Mouse (Mus musculus) bone marrow, adult 2 months (tissue): ENCODE data around the gene Ggact. TPM values are rescaled to one million over a fixed set of nuclear protein-coding genes. Genes with fewer than 3 reads are reported as not detected.

Experiments used
- H3K27ac ChIP-seq: fragments of 200-500 bp; 2 replicates; pipeline ENCODE4 v1.5.1; 2012; ENCODE audit warnings: low read depth, mild to moderate bottlenecking, control low read depth, inconsistent platforms, low read length; ENCODE audit not compliant: control insufficient read depth, poor library complexity, insufficient read depth
- H3K4me1 ChIP-seq: fragments of 200-500 bp; 2 replicates; pipeline ENCODE4 v1.6.1; 2011; ENCODE audit warnings: low read length; ENCODE audit not compliant: control insufficient read depth, insufficient read depth
- H3K4me3 ChIP-seq: fragments of 200-500 bp; replicated peaks from 2 replicates; pipeline ENCODE3; 2011; ENCODE audit warnings: mild to moderate bottlenecking, low read depth, low read length, control low read depth; ENCODE audit not compliant: control insufficient read depth
- CTCF ChIP-seq: fragments of 200-500 bp; IDR thresholded peaks from 2 replicates; pipeline ENCODE4 v1.5.1; 2011; ENCODE audit warnings: low read length, control low read depth; ENCODE audit not compliant: control insufficient read depth, insufficient read depth
- POLR2A ChIP-seq: fragments of 200-500 bp; IDR thresholded peaks from 2 replicates; pipeline ENCODE4 v1.6.1; 2011; ENCODE audit warnings: low read depth, mild to moderate bottlenecking, control low read depth, low read length, borderline replicate concordance; ENCODE audit not compliant: control insufficient read depth
- WGBS: fragments of 180-500 bp; shearing (Covaris S2); methylation state at CpG from one replicate; pipeline ENCODE4 v1.1.7; 2018; 5-methylcytosine and 5-hydroxymethylcytosine counted together
- polyA plus RNA-seq: library from polyadenylated mRNA; stranded (reverse); fragments of >200 nt; gene quantifications from 2 replicates; pipeline ENCODE4 v1.2.4, GENCODE M21; 2011; ENCODE audit warnings: low replicate concordance; ENCODE audit not compliant: missing spikeins, insufficient read depth, insufficient read length

The Ggact gene
- polyA plus RNA-seq, 1 experiment = 15.9 TPM

DNA sequence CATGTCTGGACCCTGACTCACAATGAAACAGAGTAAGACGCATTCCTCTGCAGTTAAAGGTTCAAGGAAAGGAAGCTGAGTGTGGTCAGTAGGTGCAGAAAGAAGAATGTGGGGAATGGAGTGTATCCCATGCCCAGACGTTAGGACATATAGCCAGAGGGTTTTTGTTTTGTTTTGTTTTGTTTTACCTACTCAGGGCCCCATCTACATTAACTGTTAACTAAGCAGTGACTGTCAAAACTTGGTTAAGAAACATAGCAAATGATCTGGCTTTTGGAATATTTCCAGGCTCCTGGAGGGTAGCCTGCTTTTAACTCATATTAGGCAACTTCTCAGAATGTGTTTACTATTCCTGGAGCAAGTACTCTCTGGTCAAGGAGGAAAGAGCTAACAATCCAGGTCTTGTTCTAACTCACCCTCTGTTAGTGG, 9.6 kb downstream of the Ggact start:
- WGBS = 76% methylated on average over 2 of the region's 2 CpGs

DNA sequence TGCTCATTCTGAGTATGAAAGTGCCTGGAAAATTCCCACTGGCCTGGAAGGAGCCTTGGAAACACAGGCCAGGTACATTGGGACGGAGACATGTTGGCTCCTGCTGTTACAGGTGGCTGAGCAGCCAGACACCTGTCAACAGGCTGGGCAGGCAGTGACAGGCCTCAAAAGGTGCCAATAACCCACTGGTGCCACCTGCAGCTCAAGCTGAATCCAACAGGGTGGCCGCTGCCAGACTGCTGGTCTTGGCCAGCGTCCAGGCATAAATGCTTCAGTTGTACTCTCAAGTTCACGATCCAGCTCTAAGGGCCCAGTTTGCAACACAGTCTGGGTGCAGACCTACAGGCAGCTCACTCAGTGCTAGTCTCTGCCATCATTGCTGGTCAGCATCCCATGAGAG, 10.7 kb downstream of the Ggact start:
- no peak overlapping the region for H3K4me3 ChIP-seq
- 58% methylated on average over 4 of the region's 4 CpGs for WGBS
- TF ChIP-seq POLR2A = no peak
- TF ChIP-seq CTCF = no peak
- H3K4me1 ChIP-seq = no peaks in the 10 kb centered on the region
- no peak overlapping the region for H3K27ac ChIP-seq

More for the DNA sequence above, 9.6 kb downstream of the Ggact start:
- Histone ChIP-seq H3K27ac (no peak overlapping the region), H3K4me3 (no peak overlapping the region), H3K4me1 (no peaks in the 10 kb centered on the region)
- TF ChIP-seq POLR2A (no peak), CTCF (no peak)

DNA sequence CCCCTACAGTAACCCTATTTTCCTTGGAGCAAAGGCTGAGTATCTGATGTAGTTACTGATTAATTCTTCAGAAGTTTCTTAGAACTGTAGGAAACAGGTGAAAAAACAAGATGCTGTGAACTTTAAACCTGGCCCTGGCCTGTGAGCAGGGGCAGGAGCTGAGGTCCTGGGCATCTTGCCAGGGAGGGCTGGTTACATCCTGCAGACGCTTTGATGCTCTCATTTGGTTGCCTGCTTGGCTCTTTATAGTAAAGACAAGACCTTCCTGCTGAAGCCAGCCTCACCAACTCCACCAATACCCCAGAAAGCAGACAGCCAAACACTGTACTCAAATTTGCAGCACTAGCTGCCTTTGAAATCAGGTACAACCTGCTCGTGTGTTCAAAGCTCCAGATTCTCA, 11.4 kb downstream of the Ggact start:
- WGBS = 44% methylated on average over 2 of the region's 2 CpGs
- H3K4me3 ChIP-seq = no peak overlapping the region
- H3K27ac ChIP-seq = no peak overlapping the region
- TF ChIP-seq CTCF (no peak), POLR2A (no peak)
- no peaks in the 10 kb centered on the region for H3K4me1 ChIP-seq

DNA sequence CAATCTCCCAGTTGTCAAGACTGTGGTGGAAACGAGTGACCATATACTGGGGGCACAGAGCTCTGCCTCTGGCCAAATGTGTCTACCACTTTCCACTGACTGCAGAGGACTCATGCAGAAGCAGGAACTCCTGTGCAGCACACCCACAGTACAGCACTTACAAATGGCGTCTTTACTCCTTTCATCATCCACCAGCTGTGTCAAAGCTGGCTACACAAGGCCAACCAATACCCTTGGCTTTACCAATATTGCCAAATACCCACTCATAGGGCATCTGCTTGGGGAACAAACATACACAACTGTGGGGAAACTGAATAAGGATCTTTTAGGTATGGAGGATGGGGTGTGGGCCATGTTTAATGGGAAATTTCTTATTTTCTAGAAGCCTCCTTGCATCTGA, 11.8 kb downstream of the Ggact start:
- WGBS = 69% methylated on average over 2 of the region's 2 CpGs
- no peak overlapping the region for H3K4me3 ChIP-seq
- no peak overlapping the region for H3K27ac ChIP-seq
- no peaks in the 10 kb centered on the region for H3K4me1 ChIP-seq
- TF ChIP-seq POLR2A (no peak), CTCF (no peak)

DNA sequence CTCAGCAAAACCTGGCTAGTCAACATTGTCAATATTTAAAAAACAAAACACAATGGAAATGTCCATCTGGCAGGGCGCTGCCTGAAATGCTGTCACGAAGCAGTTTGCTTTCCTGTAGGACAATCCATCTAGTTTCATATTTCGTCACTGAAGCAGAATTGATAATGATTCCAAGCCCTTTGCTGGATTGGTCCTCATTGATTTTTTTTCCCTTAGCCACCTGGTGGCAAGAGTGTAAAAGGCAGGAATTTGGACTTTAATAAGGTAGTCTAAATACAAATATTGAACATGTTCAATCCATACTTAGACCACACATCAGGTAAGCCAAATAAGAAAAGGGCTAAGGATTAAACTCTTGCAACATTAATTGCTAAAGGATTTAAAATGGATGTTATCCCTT, 12.4 kb downstream of the Ggact start:
- Histone ChIP-seq H3K4me1 (no peaks in the 10 kb centered on the region), H3K4me3 (no peak overlapping the region), H3K27ac (no peak overlapping the region)
- WGBS = 80% methylated on average over 3 of the region's 3 CpGs
- TF ChIP-seq POLR2A (no peak), CTCF (no peak)

DNA sequence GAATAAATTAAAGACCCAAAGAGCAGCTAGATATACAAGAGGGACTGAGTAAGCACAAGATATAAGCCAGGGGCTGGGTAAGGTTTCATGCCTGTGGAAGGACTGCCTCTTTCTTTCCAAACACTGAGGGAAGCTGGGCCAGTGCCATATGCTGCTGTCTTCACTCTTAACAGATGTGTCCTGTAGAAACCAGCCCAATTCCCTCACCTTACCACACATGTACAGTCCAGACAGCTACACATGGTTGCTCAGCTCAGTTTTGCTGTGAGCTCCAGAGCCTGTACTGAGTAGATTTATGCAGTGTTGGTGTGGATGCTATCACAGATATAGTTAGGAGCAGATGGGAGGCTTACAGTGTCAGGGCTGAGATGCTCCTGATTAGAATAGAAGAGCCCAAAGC, 12.9 kb downstream of the Ggact start:
- no peak overlapping the region for H3K27ac ChIP-seq
- H3K4me1 ChIP-seq = no peaks in the 10 kb centered on the region
- no peak overlapping the region for H3K4me3 ChIP-seq
- TF ChIP-seq CTCF (no peak), POLR2A (no peak)

DNA sequence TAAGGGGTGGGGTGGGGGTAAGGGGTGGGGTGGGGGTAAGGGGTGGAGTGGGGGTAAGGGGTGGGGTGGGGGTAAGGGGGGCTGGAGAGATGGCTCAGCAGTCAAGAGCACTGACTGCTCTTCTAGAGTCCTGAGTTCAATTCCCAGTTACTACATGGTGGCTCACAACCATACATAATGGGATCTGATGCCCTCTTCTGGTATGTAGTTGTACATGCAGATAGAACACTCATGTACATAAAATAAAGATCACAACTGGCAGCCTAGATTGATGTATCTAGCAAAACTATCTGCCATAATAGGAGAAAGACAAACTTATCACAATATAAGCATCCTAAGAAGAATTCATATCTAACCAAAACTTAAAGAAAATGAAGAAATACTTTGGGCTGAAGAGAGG, 15.0 kb downstream of the Ggact start:
- TF ChIP-seq POLR2A (no peak), CTCF (no peak)

DNA sequence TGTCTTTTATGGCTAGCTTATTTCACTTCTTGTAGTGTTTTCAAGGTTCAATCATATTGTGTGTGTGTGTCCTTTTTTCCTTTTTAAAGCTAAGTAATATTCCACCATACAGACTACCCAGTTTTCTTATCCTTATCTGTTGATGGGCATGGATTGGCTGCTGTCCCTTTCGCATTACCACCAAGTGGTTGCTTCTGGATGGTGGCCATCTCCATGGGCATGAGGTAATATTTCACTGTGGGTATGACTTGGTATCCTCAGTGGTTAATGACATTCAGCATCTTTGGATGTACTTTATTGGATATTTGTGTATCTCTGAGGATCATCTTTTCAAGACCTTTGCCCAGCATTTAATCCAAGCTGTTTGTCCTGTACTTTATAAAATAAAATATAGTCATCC, 17.5 kb downstream of the Ggact start:
- Histone ChIP-seq H3K27ac (no peak overlapping the region), H3K4me1 (no peaks in the 10 kb centered on the region), H3K4me3 (no peak overlapping the region)
- 84% methylated on average over 1 of the region's 1 CpGs for WGBS
- no peak for TF ChIP-seq CTCF
- no peak for TF ChIP-seq POLR2A

More for the DNA sequence above, 15.0 kb downstream of the Ggact start:
- Histone ChIP-seq H3K4me1 (no peaks in the 10 kb centered on the region), H3K4me3 (no peak overlapping the region), H3K27ac (no peak overlapping the region)

DNA sequence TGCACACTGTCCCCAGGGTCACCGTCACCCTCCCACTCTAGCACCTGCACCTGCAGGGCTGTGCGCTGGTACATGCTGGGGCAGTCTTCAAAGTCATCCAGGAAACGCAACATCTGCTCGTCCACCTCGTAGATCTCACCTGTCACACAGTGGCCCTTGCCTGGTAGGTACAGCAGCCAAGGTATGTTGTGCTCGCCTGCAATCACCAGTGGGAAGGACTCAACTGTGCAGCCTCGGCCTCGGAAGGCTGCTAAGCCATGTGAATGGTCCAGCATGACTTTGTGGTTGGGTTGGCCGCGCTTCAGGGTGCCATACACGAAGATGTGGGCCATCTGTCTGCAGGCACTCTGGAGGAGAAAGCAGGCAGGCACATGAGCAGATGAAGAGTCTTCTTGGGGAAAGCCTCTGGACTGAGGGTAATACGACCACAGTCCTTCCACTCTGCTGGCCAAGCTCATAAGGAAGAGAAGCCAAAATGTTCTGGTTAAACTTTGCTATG, 22.0 kb downstream of the Ggact start:
- Histone ChIP-seq H3K4me1 (no peaks in the 10 kb centered on the region), H3K4me3 (no peak overlapping the region), H3K27ac (no peak overlapping the region)
- no peak for TF ChIP-seq CTCF
- TF ChIP-seq POLR2A = no peak
- WGBS = 86% methylated on average over 12 of the region's 12 CpGs
